Mouse (Mus musculus): ENCODE measurements around the gene Sox5. TPM values are rescaled to one million over a fixed set of nuclear protein-coding genes. Genes with fewer than 3 reads are reported as not detected.

The Sox5 gene
- polyA plus RNA-seq, 1 experiment from 2014 or later = 25.8 TPM

- no peaks in the 10 kb centered on the region for H3K36me3 ChIP-seq (ENCODE audit: control insufficient read depth, insufficient read depth, low read length)
- peaks cover 14% of the 10 kb centered on the region for H3K4me1 ChIP-seq (ENCODE audit: control insufficient read depth, insufficient read depth, low read length)
- 48% methylated on average over 7 of the region's 7 CpGs for WGBS
- no peak overlapping the region for H3K4me2 ChIP-seq (ENCODE audit: low read depth, low read length)
- H3K27me3 ChIP-seq (ENCODE audit: control insufficient read depth, insufficient read depth, low read length) = no peaks in the 10 kb centered on the region
- ATAC-seq (ENCODE audit: insufficient read depth, low FRiP score) = no peak
- no peaks in the 10 kb centered on the region for H3K9me3 ChIP-seq (replicated peaks; ENCODE audit: control insufficient read depth, low read length)
- H3K27ac ChIP-seq (ENCODE audit: low read length) = no peak overlapping the region
- H3K9ac ChIP-seq (ENCODE audit: low read length) = no peak overlapping the region
- no peak overlapping the region for H3K4me3 ChIP-seq (replicated peaks; ENCODE audit: low read length)
Observed at GRCm38 (mm10) chr6:143860036-143860435, 921.7 kb downstream of the Sox5 start.

DNA sequence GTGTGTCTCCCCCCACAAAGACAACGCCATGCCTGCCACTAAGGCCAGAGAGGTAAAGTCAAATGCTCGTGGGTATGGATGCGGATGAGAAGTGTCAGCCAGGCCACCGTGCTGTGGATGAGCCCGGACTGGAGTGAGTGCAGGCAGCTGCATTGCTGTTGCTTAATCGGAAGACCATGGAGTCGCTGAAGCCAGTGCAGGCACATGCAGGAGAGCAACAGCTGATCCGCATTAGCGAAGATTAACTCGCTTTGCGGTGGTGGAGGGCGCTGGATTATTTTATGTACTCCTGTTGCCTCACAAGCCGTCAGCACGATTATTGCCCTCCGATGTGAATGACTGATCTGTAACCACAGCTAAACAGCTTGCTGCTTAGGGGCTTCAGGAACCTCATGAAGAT is 922.2 kb downstream of the Sox5 start:
- no peak for ATAC-seq (ENCODE audit: insufficient read depth, low FRiP score)
- H3K4me2 ChIP-seq (ENCODE audit: low read depth, low read length) = no peak overlapping the region
- WGBS = 59% methylated on average over 15 of the region's 15 CpGs

GRCm38 (mm10) chr6:143858551-143858950 is 923.2 kb downstream of the Sox5 start:
- Histone ChIP-seq H3K4me2 (ENCODE audit: low read depth, low read length) (no peak overlapping the region), H3K4me1 (ENCODE audit: control insufficient read depth, insufficient read depth, low read length) (peaks cover 14% of the 10 kb centered on the region), H3K9me3 (replicated peaks; ENCODE audit: control insufficient read depth, low read length) (no peaks in the 10 kb centered on the region), H3K27me3 (ENCODE audit: control insufficient read depth, insufficient read depth, low read length) (no peaks in the 10 kb centered on the region; the same call in 1 of the 2 replicates), H3K4me3 (replicated peaks; ENCODE audit: low read length) (no peak overlapping the region), H3K27ac (ENCODE audit: low read length) (no peak overlapping the region), H3K9ac (ENCODE audit: low read length) (no peak overlapping the region), H3K36me3 (ENCODE audit: control insufficient read depth, insufficient read depth, low read length) (no peaks in the 10 kb centered on the region)
- 90% methylated on average over 2 of the region's 2 CpGs for WGBS
- no peak for ATAC-seq (ENCODE audit: insufficient read depth, low FRiP score)

More for the DNA sequence above, 922.2 kb downstream of the Sox5 start:
- Histone ChIP-seq H3K36me3 (ENCODE audit: control insufficient read depth, insufficient read depth, low read length) (no peaks in the 10 kb centered on the region), H3K9me3 (replicated peaks; ENCODE audit: control insufficient read depth, low read length) (no peaks in the 10 kb centered on the region), H3K27ac (ENCODE audit: low read length) (no peak overlapping the region), H3K4me1 (ENCODE audit: control insufficient read depth, insufficient read depth, low read length) (peaks cover 14% of the 10 kb centered on the region), H3K9ac (ENCODE audit: low read length) (no peak overlapping the region), H3K4me3 (replicated peaks; ENCODE audit: low read length) (no peak overlapping the region), H3K27me3 (ENCODE audit: control insufficient read depth, insufficient read depth, low read length) (no peaks in the 10 kb centered on the region)

GRCm38 (mm10) chr6:143857376-143857775 is 924.4 kb downstream of the Sox5 start:
- ATAC-seq (ENCODE audit: insufficient read depth, low FRiP score) = no peak
- Histone ChIP-seq H3K4me3 (replicated peaks; ENCODE audit: low read length) (no peak overlapping the region), H3K4me1 (ENCODE audit: control insufficient read depth, insufficient read depth, low read length) (peaks cover 5% of the 10 kb centered on the region; the same call in 1 of the 2 replicates), H3K27me3 (ENCODE audit: control insufficient read depth, insufficient read depth, low read length) (no peaks in the 10 kb centered on the region; the same call in 1 of the 2 replicates), H3K9me3 (replicated peaks; ENCODE audit: control insufficient read depth, low read length) (no peaks in the 10 kb centered on the region), H3K27ac (ENCODE audit: low read length) (no peak overlapping the region), H3K9ac (ENCODE audit: low read length) (no peak overlapping the region), H3K4me2 (ENCODE audit: low read depth, low read length) (no peak overlapping the region), H3K36me3 (ENCODE audit: control insufficient read depth, insufficient read depth, low read length) (no peaks in the 10 kb centered on the region)
- 76% methylated on average over 7 of the region's 7 CpGs for WGBS

DNA sequence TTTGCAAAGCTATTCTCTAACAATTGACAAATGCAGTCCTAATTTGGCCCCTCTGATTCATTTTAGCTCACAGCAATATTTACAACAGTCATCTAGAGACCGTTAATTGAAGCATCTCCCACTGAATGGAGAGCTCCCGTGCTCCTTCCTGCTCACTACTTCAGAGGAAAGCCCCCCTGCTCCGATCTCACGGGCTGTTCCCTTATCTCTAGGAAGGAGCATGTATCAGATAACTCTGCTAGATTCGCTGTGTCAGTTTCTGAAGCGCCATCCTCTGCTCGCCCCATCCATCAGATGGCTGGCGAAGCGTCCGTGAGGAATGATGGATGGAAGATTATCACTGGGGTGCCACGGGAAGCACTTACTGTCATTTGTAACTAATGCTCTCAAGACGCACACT is 926.4 kb downstream of the Sox5 start:
- Histone ChIP-seq H3K27ac (ENCODE audit: low read length) (no peak overlapping the region), H3K27me3 (ENCODE audit: control insufficient read depth, insufficient read depth, low read length) (no peaks in the 10 kb centered on the region; the same call in 1 of the 2 replicates), H3K9me3 (replicated peaks; ENCODE audit: control insufficient read depth, low read length) (no peaks in the 10 kb centered on the region), H3K4me3 (replicated peaks; ENCODE audit: low read length) (no peak overlapping the region), H3K4me1 (ENCODE audit: control insufficient read depth, insufficient read depth, low read length) (no peaks in the 10 kb centered on the region; the same call in 1 of the 2 replicates), H3K36me3 (ENCODE audit: control insufficient read depth, insufficient read depth, low read length) (no peaks in the 10 kb centered on the region), H3K9ac (ENCODE audit: low read length) (no peak overlapping the region), H3K4me2 (ENCODE audit: low read depth, low read length) (no peak overlapping the region)
- no peak for ATAC-seq (ENCODE audit: insufficient read depth, low FRiP score)
- 35% methylated on average over 12 of the region's 12 CpGs for WGBS

GRCm38 (mm10) chr6:143854031-143854430 is 927.7 kb downstream of the Sox5 start:
- Histone ChIP-seq H3K4me3 (replicated peaks; ENCODE audit: low read length) (no peak overlapping the region), H3K27ac (ENCODE audit: low read length) (no peak overlapping the region), H3K27me3 (ENCODE audit: control insufficient read depth, insufficient read depth, low read length) (no peaks in the 10 kb centered on the region; the same call in 1 of the 2 replicates), H3K9me3 (replicated peaks; ENCODE audit: control insufficient read depth, low read length) (no peaks in the 10 kb centered on the region), H3K4me1 (ENCODE audit: control insufficient read depth, insufficient read depth, low read length) (no peaks in the 10 kb centered on the region), H3K36me3 (ENCODE audit: control insufficient read depth, insufficient read depth, low read length) (no peaks in the 10 kb centered on the region), H3K9ac (ENCODE audit: low read length) (no peak overlapping the region), H3K4me2 (ENCODE audit: low read depth, low read length) (no peak overlapping the region)
- 67% methylated on average over 3 of the region's 3 CpGs for WGBS
- no peak for ATAC-seq (ENCODE audit: insufficient read depth, low FRiP score)

DNA sequence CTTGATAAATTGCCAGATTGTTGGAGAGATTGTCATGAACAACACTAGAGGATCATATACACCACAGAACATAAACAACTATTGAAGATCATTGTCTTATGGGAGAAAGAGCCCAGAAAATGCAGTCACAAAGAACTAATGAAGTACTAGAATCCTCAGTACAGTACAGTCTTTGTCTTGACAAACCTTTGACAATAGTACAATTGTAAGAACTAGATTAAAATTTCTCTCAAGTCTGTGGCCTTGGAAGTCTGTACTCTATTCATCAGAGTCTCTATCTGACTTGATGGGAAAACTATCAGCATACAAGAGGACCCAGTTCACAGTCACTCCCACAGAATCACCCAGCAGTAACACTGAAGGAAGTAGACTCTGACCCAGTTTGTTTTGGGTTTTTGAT is 936.0 kb downstream of the Sox5 start:
- Histone ChIP-seq H3K4me3 (replicated peaks; ENCODE audit: low read length) (no peak overlapping the region), H3K27me3 (ENCODE audit: control insufficient read depth, insufficient read depth, low read length) (no peaks in the 10 kb centered on the region), H3K4me1 (ENCODE audit: control insufficient read depth, insufficient read depth, low read length) (no peaks in the 10 kb centered on the region), H3K9me3 (replicated peaks; ENCODE audit: control insufficient read depth, low read length) (no peaks in the 10 kb centered on the region), H3K36me3 (ENCODE audit: control insufficient read depth, insufficient read depth, low read length) (no peaks in the 10 kb centered on the region), H3K9ac (ENCODE audit: low read length) (no peak overlapping the region), H3K4me2 (ENCODE audit: low read depth, low read length) (no peak overlapping the region), H3K27ac (ENCODE audit: low read length) (no peak overlapping the region)
- no peak for ATAC-seq (ENCODE audit: insufficient read depth, low FRiP score)

- Histone ChIP-seq H3K4me3 (replicated peaks; ENCODE audit: low read length) (no peak overlapping the region), H3K36me3 (ENCODE audit: control insufficient read depth, insufficient read depth, low read length) (no peaks in the 10 kb centered on the region), H3K4me2 (ENCODE audit: low read depth, low read length) (no peak overlapping the region), H3K9ac (ENCODE audit: low read length) (no peak overlapping the region), H3K4me1 (ENCODE audit: control insufficient read depth, insufficient read depth, low read length) (no peaks in the 10 kb centered on the region), H3K9me3 (replicated peaks; ENCODE audit: control insufficient read depth, low read length) (no peaks in the 10 kb centered on the region), H3K27me3 (ENCODE audit: control insufficient read depth, insufficient read depth, low read length) (no peaks in the 10 kb centered on the region), H3K27ac (ENCODE audit: low read length) (no peak overlapping the region)
- ATAC-seq (ENCODE audit: insufficient read depth, low FRiP score) = no peak
- 84% methylated on average over 3 of the region's 3 CpGs for WGBS
Observed at GRCm38 (mm10) chr6:143844701-143844970, 937.1 kb downstream of the Sox5 start.

GRCm38 (mm10) chr6:143843933-143844700 is 937.7 kb downstream of the Sox5 start:
- ATAC-seq (ENCODE audit: insufficient read depth, low FRiP score) = no peak
- Histone ChIP-seq H3K9me3 (replicated peaks; ENCODE audit: control insufficient read depth, low read length) (no peaks in the 10 kb centered on the region), H3K9ac (ENCODE audit: low read length) (no peak overlapping the region), H3K36me3 (ENCODE audit: control insufficient read depth, insufficient read depth, low read length) (no peaks in the 10 kb centered on the region), H3K4me1 (ENCODE audit: control insufficient read depth, insufficient read depth, low read length) (no peaks in the 10 kb centered on the region), H3K4me2 (ENCODE audit: low read depth, low read length) (no peak overlapping the region), H3K27ac (ENCODE audit: low read length) (no peak overlapping the region), H3K27me3 (ENCODE audit: control insufficient read depth, insufficient read depth, low read length) (no peaks in the 10 kb centered on the region), H3K4me3 (replicated peaks; ENCODE audit: low read length) (no peak overlapping the region)
- 87% methylated on average over 10 of the region's 10 CpGs for WGBS

Measured in stomach, embryonic 16.5 days (tissue).